Mouse (Mus musculus): Measurements from ENCODE around the gene Aspscr1. TPM values are rescaled to one million over a fixed set of nuclear protein-coding genes. Genes with fewer than 3 reads are reported as not detected.

Aspscr1 gene
- total RNA-seq, 4 experiments from 2014 or later, result 57.0 to 64.7 (median 61.2) TPM

GRCm38 (mm10) chr11:120682683-120683082 is 9.9 kb downstream of the Aspscr1 start:
- no peak for DNase-seq (ENCODE audit: low spot score in 2 of 2)

GRCm38 (mm10) chr11:120683536-120683935 is 10.8 kb downstream of the Aspscr1 start:
- DNase-seq (ENCODE audit: low spot score in 2 of 2), result no peak

- no peak for DNase-seq (ENCODE audit: low spot score in 2 of 2)
Observed at GRCm38 (mm10) chr11:120684086-120684485, 11.3 kb downstream of the Aspscr1 start.

GRCm38 (mm10) chr11:120684660-120685059 is 11.9 kb downstream of the Aspscr1 start:
- DNase-seq (ENCODE audit: low spot score in 2 of 2), result no peak

GRCm38 (mm10) chr11:120686650-120687272 is 14.0 kb downstream of the Aspscr1 start:
- no peak for DNase-seq (ENCODE audit: low spot score in 2 of 2)

GRCm38 (mm10) chr11:120689365-120689764 is 16.6 kb downstream of the Aspscr1 start:
- DNase-seq (ENCODE audit: low spot score in 2 of 2), result no peak

- no peak for DNase-seq (ENCODE audit: low spot score in 2 of 2)
Observed at GRCm38 (mm10) chr11:120692471-120693011, 19.8 kb downstream of the Aspscr1 start.

GRCm38 (mm10) chr11:120693461-120693860 is 20.7 kb downstream of the Aspscr1 start:
- DNase-seq (ENCODE audit: low spot score in 2 of 2), result no peak

- no peak for DNase-seq (ENCODE audit: low spot score in 2 of 2)
Observed at GRCm38 (mm10) chr11:120695184-120695583, 22.4 kb downstream of the Aspscr1 start.

GRCm38 (mm10) chr11:120695641-120696040 is 22.9 kb downstream of the Aspscr1 start:
- DNase-seq (ENCODE audit: low spot score in 2 of 2), result no peak

GRCm38 (mm10) chr11:120696568-120696967 is 23.8 kb downstream of the Aspscr1 start:
- DNase-seq (ENCODE audit: low spot score in 2 of 2), result no peak

- no peak for DNase-seq (ENCODE audit: low spot score in 2 of 2)
Observed at GRCm38 (mm10) chr11:120697741-120698140, 25.0 kb downstream of the Aspscr1 start.

- DNase-seq (ENCODE audit: low spot score in 2 of 2), result no peak
Observed at GRCm38 (mm10) chr11:120703696-120704454, 31.1 kb downstream of the Aspscr1 start.

GRCm38 (mm10) chr11:120704486-120705325 is 31.9 kb downstream of the Aspscr1 start:
- no peak for DNase-seq (ENCODE audit: low spot score in 2 of 2)

GRCm38 (mm10) chr11:120706120-120706519 is 33.3 kb downstream of the Aspscr1 start:
- no peak for DNase-seq (ENCODE audit: low spot score in 2 of 2)

GRCm38 (mm10) chr11:120707225-120707624 is 34.5 kb downstream of the Aspscr1 start:
- DNase-seq (ENCODE audit: low spot score in 2 of 2), result no peak

GRCm38 (mm10) chr11:120707969-120708368 is 35.2 kb downstream of the Aspscr1 start:
- DNase-seq (ENCODE audit: low spot score in 2 of 2), result no peak

GRCm38 (mm10) chr11:120709551-120709950 is 36.8 kb downstream of the Aspscr1 start:
- no peak for DNase-seq (ENCODE audit: low spot score in 2 of 2)

GRCm38 (mm10) chr11:120710672-120711071 is 37.9 kb downstream of the Aspscr1 start:
- DNase-seq (ENCODE audit: low spot score in 2 of 2), result no peak

- no peak for DNase-seq (ENCODE audit: low spot score in 2 of 2)
Observed at GRCm38 (mm10) chr11:120711980-120712604, 39.3 kb downstream of the Aspscr1 start.

Measured in left cerebral cortex, adult 8-10 months (tissue).